Mouse (Mus musculus) bone marrow, adult 2 months (tissue): ENCODE results near the gene Tanc1.

Source experiments
- CTCF ChIP-seq: fragments of 200-500 bp; IDR thresholded peaks from 2 replicates; pipeline ENCODE4 v1.5.1; 2011; ENCODE audit warnings: low read length, control low read depth; ENCODE audit not compliant: control insufficient read depth, insufficient read depth
- POLR2A ChIP-seq: fragments of 200-500 bp; IDR thresholded peaks from 2 replicates; pipeline ENCODE4 v1.6.1; 2011; ENCODE audit warnings: low read depth, mild to moderate bottlenecking, control low read depth, low read length, borderline replicate concordance; ENCODE audit not compliant: control insufficient read depth

DNA sequence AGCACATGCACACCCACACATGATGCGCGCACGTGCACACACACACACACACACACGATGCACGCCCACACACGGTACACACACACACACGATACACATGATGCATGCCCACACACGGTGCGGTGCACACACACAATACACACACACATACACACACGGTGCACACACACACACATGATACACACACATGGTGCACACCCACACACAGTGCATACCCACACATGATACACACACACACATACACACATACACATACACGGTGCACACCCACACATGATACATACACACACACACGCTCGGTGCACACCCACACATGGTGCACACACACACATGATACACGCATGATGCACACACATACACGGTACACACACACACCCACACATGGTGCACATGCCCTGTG lies 206.8 kb downstream of the Tanc1 start:
- TF ChIP-seq CTCF (no peak; the same call in 1 of the 2 replicates), POLR2A (no peak)
